Mouse (Mus musculus) forebrain, embryonic 10.5 days (tissue): ENCODE results near the gene Rmi1. TPM values are rescaled to one million over a fixed set of nuclear protein-coding genes. Genes with fewer than 3 reads are reported as not detected.
"Not testable (repeated sequence)": the region's sequence is repeated elsewhere in the genome, so short reads cannot be mapped to it uniquely, and the experiment has no call there.

ENCODE experiments used
- DNase-seq: peaks from one replicate; pipeline ENCODE4 v3.0.0-alpha.2; 2017; ENCODE audit warnings: low spot score; ENCODE audit errors: extremely low spot score
- H3K27ac ChIP-seq: fragments of 300-500 bp; sonication (generic); 2 replicates; pipeline ENCODE4 v1.5.1; 2016; ENCODE audit warnings: mild to moderate bottlenecking
- H3K27me3 ChIP-seq: fragments of 300-500 bp; sonication (generic); 2 replicates; pipeline ENCODE4 v1.6.1; 2016; ENCODE audit warnings: mild to moderate bottlenecking; ENCODE audit not compliant: poor library complexity, severe bottlenecking
- H3K36me3 ChIP-seq: fragments of 300-500 bp; sonication (generic); replicated peaks from 2 replicates; pipeline ENCODE4 v1.6.1; 2016; ENCODE audit warnings: mild to moderate bottlenecking, moderate library complexity
- H3K4me1 ChIP-seq: fragments of 300-500 bp; sonication (generic); 2 replicates; pipeline ENCODE4 v1.6.1; 2016
- H3K4me3 ChIP-seq: fragments of 300-500 bp; sonication (generic); 2 replicates; pipeline ENCODE4 v1.5.1; 2016; ENCODE audit warnings: mild to moderate bottlenecking, moderate library complexity
- H3K9me3 ChIP-seq: fragments of 300-500 bp; sonication (generic); 2 replicates; pipeline ENCODE4 v1.6.1; 2016; ENCODE audit warnings: mild to moderate bottlenecking, moderate library complexity
- WGBS: fragments of 180-500 bp; shearing (Covaris S2); methylation state at CpG from one replicate; pipeline ENCODE4 v1.1.7; 2016; 5-methylcytosine and 5-hydroxymethylcytosine counted together
- polyA plus RNA-seq: library from polyadenylated mRNA; unstranded; fragments of >200 nt; fragmentation: Nextera tagmentation; extraction: Ambion mirVana; gene quantifications from 2 replicates; pipeline ENCODE4 v1.2.1, GENCODE M21; 2016

Rmi1 gene
- polyA plus RNA-seq: 30.8 and 32.7 TPM in 2 replicates

DNA sequence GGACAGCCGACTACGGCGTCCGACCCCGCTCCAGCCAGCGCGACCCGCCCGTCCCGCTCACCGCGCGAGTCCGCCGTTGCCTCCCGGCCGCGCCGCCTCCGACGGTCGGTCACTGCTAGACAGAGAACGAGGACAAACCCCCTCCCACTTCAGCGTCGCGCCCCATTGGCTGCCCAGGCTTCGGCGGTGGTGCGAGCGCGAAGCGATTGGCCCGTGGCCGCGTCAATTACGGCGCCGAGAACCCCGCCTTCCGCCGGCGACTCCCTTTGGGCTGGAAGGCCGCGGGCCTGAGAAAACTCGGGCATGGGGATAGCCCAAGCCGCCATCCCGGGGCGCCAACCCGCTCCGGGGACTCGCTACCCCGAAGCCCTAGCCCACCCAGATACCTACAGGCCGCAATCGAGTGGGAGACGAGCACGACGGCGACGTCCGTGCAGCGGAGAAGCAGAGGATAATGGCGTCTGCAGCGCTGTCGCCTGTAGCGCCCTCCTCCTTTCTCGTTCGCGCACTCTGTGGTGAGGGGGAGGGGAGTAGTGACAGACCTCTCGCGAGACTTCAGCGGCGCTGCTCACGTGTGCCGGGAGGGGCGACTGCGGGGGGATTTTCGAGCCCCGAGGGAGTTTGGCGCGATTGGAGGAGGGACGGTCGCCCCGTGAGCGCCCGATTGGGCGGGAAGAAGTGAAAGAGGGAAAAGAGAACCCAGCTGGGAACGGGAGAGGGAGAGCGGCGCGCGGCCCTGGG, at the start of gene Rmi1:
TSS of gene Rmi1 (plus strand) at position 246 of the 741 bp plus-strand sequence.
- peaks cover 37% of the 10 kb centered on the region for H3K36me3 ChIP-seq
- H3K27ac ChIP-seq: peak within 1 kb of the TSS; percentile 100
- H3K4me1 ChIP-seq: peaks cover 25% of the 10 kb centered on the region
- DNase-seq: peak; percentile 99
- no peaks in the 10 kb centered on the region for H3K9me3 ChIP-seq
- WGBS: under 1% methylated on average over 91 of the region's 91 CpGs
- peak within 1 kb of the TSS; percentile 98 for H3K4me3 ChIP-seq
- no peaks in the 10 kb centered on the region for H3K27me3 ChIP-seq

DNA sequence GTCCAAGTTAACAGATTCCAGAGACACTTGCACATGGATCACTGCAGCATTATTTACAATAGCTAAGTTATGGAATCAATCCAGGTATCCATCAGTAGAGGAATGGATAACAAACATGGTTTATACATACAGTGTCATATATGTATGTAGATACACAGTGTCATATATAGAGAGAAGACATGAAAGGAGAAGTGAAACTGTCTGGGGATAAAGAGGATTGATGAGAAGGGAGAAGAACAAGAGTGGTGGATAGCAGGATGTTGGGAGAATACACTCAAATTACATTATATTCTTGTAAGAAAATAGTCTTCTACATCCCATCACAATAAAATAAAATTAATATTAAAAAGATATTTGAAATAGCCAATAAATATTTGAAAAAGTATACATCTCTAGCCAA, 49.1 kb upstream of the Rmi1 start:
- no peaks in the 10 kb centered on the region for H3K9me3 ChIP-seq
- H3K36me3 ChIP-seq: no peaks in the 10 kb centered on the region
- no peaks in the 10 kb centered on the region for H3K4me1 ChIP-seq
- no peak for DNase-seq
- H3K4me3 ChIP-seq: no peak overlapping the region
- H3K27ac ChIP-seq: no peak overlapping the region
- peaks cover 17% of the 10 kb centered on the region for H3K27me3 ChIP-seq

DNA sequence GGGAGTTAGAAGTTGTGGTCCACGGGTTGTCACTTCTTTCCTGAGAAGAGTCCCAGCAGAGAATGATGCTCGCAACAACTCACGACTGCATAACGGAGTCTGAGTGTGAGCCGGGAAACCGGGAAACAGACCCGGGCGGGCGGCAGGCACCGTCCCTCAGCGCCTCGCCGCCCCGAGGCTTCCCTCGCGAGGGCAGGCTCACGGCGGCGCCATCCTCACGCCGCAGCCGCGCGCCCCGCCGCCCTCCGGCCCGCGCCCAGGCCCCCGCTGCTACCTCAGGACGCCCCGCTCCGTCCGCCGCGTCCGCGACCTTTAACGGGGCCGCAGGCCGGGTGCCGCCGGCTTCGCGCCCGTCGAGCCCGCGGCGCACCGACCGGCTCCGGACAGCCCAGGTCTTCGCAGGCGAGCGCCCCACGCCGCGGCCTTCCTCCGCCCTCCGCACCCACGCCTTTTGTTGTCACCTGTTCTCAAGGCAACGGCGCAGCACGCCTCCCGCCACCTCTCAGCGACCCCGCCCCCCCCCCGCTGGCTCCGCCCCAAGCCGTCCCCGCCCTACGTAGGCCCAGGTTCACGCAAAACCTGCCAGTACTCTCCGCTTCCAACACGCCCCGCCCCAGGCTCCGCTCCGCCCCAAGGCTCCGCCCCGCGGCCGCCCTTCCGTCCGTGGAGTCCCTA, 43.3 kb upstream of the Rmi1 start, which contains the start of gene Kif27:
TSS of gene Kif27 (minus strand) at position 494 of the 675 bp plus-strand sequence.
- Histone ChIP-seq H3K27me3 (peaks cover 21% of the 10 kb centered on the region), H3K4me1 (peaks cover 12% of the 10 kb centered on the region), H3K36me3 (no peaks in the 10 kb centered on the region), H3K9me3 (0 out of 2 replicates have a peak, but pooled peaks cover 3% of the 10 kb centered on the region), H3K27ac (peak within 1 kb of the TSS; percentile 85), H3K4me3 (peak within 1 kb of the TSS; percentile 81)
- WGBS: 1% methylated on average over 84 of the region's 85 CpGs
- DNase-seq: peak; percentile 90

DNA sequence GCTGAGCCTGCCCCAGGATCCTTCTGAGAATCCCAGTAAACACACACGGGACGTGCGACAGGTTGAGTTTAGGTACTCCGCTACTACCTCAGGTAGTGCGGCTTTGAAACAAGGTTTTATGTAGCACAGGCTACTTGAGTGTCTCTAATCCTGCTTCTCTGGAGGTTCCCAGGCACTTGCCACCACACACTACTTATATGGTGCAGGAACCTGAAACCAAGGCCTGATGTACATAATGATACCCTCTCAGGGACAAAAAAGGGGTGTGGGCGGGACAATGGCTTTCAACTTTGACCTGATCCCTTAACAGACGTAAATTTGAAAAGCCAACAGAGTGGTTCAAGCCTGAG, 42.8 kb upstream of the Rmi1 start:
- peaks cover 12% of the 10 kb centered on the region for H3K4me1 ChIP-seq
- H3K36me3 ChIP-seq: no peaks in the 10 kb centered on the region
- peaks cover 21% of the 10 kb centered on the region for H3K27me3 ChIP-seq
- H3K9me3 ChIP-seq: 0 out of 2 replicates have a peak, but pooled peaks cover 3% of the 10 kb centered on the region
- H3K4me3 ChIP-seq: peak overlapping the region; percentile 81
- 4% methylated on average over 7 of the region's 7 CpGs for WGBS
- DNase-seq: no peak
- 0 out of 2 replicates have a peak overlapping the region, but pooled peaks have one; percentile 85 for H3K27ac ChIP-seq

DNA sequence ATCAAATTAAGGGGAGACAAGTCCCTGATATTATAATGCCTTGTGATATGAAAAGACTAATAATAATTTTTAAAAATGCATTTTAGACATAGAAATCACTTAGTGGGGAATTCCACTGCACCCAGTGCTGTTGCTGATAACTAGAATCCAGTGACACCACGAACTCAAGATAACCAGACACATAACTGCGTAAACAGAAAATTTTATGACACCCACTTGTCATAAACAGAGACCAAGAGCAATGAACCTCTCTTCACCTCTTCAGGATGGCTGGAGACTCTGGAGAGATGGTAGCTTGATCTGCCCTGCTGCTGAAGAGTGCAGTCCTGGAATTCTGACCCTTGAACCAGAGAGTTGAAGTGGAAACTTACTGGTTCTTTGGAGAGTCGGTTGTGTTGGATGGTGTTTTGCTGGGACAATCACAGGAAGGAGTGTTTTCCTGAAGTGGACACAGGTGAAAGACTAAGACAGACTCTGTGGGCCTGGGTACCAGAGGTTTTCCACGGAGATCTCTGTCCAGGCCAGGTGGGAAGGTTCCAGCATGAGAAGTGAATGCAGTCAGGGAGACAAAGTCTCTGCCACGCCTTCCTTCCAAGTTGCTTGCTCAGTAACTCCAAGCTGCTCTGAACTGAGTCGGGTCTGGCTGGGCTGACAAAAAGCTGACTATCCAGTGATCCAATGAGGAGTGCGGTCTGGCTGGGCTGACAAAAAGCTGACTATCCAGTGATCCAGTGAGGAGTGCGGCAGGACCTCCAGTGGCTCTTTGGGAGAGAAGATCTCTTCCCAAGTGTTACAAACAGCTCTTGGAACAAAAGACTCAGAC, 37.5 kb upstream of the Rmi1 start:
- 82% methylated on average over 8 of the region's 8 CpGs for WGBS

DNA sequence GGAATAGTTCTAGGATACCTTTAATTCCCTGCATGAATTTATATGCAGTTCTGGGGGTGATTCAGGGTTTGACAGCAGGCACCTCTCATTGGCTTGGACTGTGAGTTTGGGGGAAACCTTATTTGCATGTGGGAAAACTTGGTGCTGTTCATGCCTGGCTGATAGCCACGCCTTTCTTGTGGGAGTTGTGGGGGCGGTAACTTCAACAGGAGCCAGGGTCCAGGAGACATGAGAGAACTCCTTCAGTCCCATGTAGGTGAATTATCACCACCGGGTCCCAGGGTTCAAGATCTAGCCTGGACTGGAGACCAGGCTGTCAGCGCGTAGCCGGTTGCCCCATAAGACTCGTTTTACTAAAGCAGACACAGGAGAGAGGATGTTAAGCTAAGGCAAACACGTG, 36.9 kb upstream of the Rmi1 start:
- H3K36me3 ChIP-seq, H3K9me3 ChIP-seq, H3K4me3 ChIP-seq, H3K27ac ChIP-seq, DNase-seq, H3K4me1 ChIP-seq, H3K27me3 ChIP-seq: not testable (repeated sequence)
- WGBS: 89% methylated on average over 8 of the region's 8 CpGs

More for the DNA sequence above, 37.5 kb upstream of the Rmi1 start:
- Histone ChIP-seq H3K27me3 (no peaks in the 10 kb centered on the region), H3K4me3 (no peak overlapping the region), H3K9me3 (0 out of 2 replicates have a peak, but pooled peaks cover 3% of the 10 kb centered on the region), H3K4me1 (no peaks in the 10 kb centered on the region), H3K36me3 (no peaks in the 10 kb centered on the region), H3K27ac (no peak overlapping the region)
- no peak for DNase-seq

DNA sequence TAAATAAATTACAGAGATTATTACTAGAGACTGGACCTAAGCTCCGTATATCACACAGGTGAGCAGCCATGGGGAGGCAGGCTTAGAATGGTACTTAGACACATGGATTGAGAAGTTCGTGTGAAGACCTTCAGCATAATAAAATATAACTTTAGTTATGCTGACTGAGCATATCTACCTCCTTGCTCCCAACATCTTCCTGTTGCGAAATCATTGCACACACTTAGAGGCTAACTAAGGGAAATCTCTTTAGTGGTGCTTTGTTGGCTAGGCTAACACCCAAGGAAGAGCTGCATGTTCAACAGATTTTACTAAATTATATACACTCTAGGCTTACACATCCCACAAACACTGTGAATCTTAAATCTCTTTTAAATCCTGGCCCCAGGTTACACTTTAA, 35.7 kb upstream of the Rmi1 start:
- H3K27ac ChIP-seq: no peak overlapping the region
- WGBS: 88% methylated on average over 3 of the region's 3 CpGs

DNA sequence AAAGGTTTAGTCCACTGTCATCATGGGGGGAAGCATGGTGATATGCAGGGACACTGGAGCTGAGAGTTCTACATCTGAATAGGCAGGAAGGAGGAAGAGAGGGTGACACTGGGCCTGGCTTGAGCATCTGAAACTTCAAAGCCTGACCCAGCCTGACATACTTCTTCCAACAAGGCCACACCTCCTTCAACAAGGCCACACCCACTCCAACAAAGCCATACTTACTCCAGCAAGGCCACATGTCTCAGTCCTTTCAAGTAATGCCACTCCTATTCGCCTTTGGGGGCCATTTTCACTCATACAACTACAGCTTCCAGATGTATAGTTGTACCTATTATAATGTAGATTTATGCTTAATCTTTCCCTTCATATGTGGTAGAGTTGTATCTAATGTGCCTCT, 34.4 kb upstream of the Rmi1 start:
- Histone ChIP-seq H3K27me3 (no peaks in the 10 kb centered on the region), H3K27ac (no peak overlapping the region), H3K4me1 (no peaks in the 10 kb centered on the region), H3K4me3 (no peak overlapping the region), H3K36me3 (no peaks in the 10 kb centered on the region), H3K9me3 (no peaks in the 10 kb centered on the region)
- no peak for DNase-seq
- 79% methylated on average over 1 of the region's 1 CpGs for WGBS

More for the DNA sequence above, 35.7 kb upstream of the Rmi1 start:
- H3K36me3 ChIP-seq: no peaks in the 10 kb centered on the region
- H3K27me3 ChIP-seq: no peaks in the 10 kb centered on the region
- no peaks in the 10 kb centered on the region for H3K4me1 ChIP-seq
- no peak for DNase-seq
- H3K4me3 ChIP-seq: no peak overlapping the region
- 0 out of 2 replicates have a peak, but pooled peaks cover 3% of the 10 kb centered on the region for H3K9me3 ChIP-seq

DNA sequence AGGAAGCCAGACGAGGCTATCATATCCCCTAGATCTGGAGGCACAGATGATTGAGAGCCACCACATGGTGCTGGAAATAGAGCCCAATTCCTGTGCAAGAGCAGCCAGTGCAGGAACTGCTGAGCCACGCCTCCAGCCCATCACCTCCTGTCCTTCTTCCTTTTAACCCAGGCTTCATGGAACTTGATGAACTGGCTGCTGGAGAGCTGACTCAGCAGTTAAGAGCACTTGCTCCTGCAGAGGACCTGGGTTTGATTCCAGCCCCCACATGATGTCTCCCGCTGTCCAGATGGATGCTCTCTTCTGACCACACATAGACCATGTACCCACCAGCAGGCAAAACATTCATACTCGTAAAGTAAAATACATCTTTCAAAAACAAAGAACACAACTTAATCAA, 33.2 kb upstream of the Rmi1 start:
- H3K4me3 ChIP-seq: no peak overlapping the region
- H3K4me1 ChIP-seq: no peaks in the 10 kb centered on the region
- 85% methylated on average over 4 of the region's 4 CpGs for WGBS
- no peaks in the 10 kb centered on the region for H3K36me3 ChIP-seq
- H3K27ac ChIP-seq: no peak overlapping the region
- no peaks in the 10 kb centered on the region for H3K9me3 ChIP-seq
- no peaks in the 10 kb centered on the region for H3K27me3 ChIP-seq
- DNase-seq: no peak

DNA sequence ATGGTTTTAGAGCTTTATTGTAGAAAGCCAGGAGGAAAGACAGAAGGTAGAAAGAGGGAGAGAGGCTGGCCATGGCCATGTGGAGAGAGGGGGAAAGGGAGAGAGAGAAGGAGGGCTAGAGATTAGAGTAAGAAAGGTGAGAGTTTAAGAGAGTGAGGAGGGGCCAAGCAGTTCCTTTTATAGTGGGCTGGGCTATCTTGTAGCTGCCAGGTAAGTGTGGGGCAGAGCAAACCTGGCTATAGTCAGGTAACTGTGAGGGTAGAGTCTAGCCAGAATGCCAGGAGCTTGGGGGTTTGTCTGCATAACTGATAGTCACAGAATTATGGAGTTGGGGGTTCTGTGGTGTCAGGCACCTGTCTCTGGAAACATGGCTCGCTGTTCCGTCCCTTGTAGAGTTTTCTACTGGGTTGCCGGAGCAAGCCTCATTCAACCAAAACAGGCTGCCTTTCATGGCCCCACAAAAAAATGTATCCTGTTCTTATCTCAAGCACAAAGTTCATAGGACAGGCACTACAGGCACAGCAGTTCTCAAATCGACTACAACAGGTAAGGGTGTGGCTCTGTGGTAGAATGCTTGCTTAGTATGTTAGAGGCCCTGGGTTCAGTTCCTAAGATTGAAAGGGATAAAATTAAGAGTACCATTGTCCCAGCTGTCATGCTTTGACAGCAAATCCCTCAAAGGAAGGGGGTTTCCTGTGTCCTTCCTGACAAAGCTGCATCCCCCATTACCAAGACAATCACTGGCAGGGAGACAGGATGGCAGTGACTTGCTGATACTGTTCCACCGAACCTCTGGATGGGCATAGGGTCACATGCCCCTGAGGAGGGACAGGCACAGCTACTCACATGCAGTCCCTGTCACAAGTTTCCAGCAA, 29.5 kb upstream of the Rmi1 start:
- Histone ChIP-seq H3K4me3 (no peak overlapping the region), H3K9me3 (peaks cover 11% of the 10 kb centered on the region; the same call in 1 of the 2 replicates), H3K36me3 (no peaks in the 10 kb centered on the region), H3K27ac (no peak overlapping the region), H3K4me1 (no peaks in the 10 kb centered on the region), H3K27me3 (no peaks in the 10 kb centered on the region)
- DNase-seq: no peak
- 92% methylated on average over 5 of the region's 5 CpGs for WGBS

DNA sequence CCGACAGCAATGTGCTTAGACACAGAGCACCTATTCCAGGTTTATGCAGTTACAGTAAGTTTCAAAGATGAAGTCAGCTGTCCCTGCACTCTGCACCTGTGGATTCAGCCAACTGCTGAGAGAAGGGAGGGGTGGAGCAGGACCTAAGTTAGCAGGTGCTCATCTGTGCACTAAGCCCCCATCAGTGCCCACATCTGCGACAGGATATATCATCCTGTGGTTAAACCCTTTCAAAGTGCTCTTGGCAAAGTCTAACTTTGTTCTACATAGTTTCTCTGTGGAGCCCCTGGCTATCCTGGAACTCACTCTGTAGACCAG, 28.9 kb upstream of the Rmi1 start:
- DNase-seq: no peak
- Histone ChIP-seq H3K27ac (no peak overlapping the region), H3K9me3 (peaks cover 11% of the 10 kb centered on the region; the same call in 1 of the 2 replicates), H3K4me1 (no peaks in the 10 kb centered on the region), H3K27me3 (no peaks in the 10 kb centered on the region), H3K4me3 (no peak overlapping the region), H3K36me3 (no peaks in the 10 kb centered on the region)
- 93% methylated on average over 2 of the region's 2 CpGs for WGBS

DNA sequence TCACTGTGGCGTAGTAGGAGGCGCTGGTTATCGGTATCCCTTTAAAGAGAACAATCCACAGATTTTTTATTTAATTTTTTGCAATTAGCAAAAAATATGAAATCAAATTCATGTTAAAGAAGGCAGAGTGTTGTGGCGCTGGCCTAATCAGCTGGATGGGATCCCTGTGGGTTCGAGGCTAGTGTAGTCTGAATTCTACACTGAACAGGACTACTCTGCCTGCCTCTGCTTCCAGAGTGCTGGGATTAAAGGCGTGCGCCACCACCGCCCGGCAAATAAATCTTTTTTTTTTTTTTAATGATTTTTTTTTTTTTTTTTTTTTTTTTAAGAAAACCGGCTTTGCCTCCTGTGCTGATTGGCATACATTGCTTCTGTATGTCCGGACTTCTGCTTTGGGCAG, 17.7 kb upstream of the Rmi1 start:
- peaks cover 30% of the 10 kb centered on the region for H3K9me3 ChIP-seq
- no peaks in the 10 kb centered on the region for H3K27me3 ChIP-seq
- peaks cover 18% of the 10 kb centered on the region for H3K4me1 ChIP-seq
- WGBS: 62% methylated on average over 11 of the region's 11 CpGs
- H3K36me3 ChIP-seq: peaks cover 39% of the 10 kb centered on the region
- no peak for DNase-seq
- H3K27ac ChIP-seq: peak overlapping the region; percentile 92
- H3K4me3 ChIP-seq: peak overlapping the region; percentile 87
